Mouse (Mus musculus) left cerebral cortex, adult 18-20 months (tissue): ENCODE data around the gene Gpr162. TPM values are rescaled to one million over a fixed set of nuclear protein-coding genes. Genes with fewer than 3 reads are reported as not detected.
A peak's percentile ranks its signal among the peaks of the same experiment; 100 is the strongest.
"Not testable (repeated sequence)": the region's sequence is repeated elsewhere in the genome, so short reads cannot be mapped to it uniquely, and the experiment has no call there.

Experiments used
- DNase-seq, 2 experiments: peaks; one replicate each; pipeline ENCODE4 v3.0.0; 2021 to 2022; ENCODE audit warnings: low spot score in 2 of 2, mixed read lengths in 1 of 2
- total RNA-seq, 2 experiments: library from RNA; stranded (reverse); gene quantifications; 2 replicates each; pipeline ENCODE4 v1.2.3; 2021

The Gpr162 gene
- total RNA-seq, 2 experiments from 2014 or later: 212 to 232 TPM

DNA sequence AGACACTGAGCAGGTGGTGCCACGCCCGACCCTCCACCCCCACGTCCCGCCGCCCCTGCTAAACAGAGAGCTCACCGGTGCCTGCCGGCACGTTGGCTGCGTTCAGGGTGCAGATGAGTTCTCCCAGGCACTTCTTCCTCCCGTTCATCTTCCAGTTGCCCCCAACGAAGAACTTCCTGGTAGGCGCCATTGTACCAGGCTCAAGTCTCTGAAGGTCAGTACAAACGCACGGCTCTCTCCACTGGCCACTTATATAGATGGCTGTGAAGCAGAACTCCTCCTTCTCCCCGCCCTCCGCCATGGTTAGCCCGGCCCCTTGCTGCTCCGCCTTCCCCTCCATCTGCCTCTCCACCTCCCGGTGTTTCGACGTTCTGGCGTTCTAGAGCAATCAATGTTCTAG, 49.9 kb downstream of the Gpr162 start, which contains the start of gene Tpi1:
Gene Tpi1 (minus strand): TSS at position 364 of the 400 bp plus-strand sequence.
- DNase-seq: peak; percentile 86 to 90

- DNase-seq: peak; percentile 67 to 79
Measured at GRCm38 (mm10) chr6:124813496-124813895, 50.3 kb downstream of the Gpr162 start.

- DNase-seq: no peak
Measured at GRCm38 (mm10) chr6:124812848-124813247, 50.9 kb downstream of the Gpr162 start.

- DNase-seq: no peak
Measured at GRCm38 (mm10) chr6:124811701-124812560, 51.9 kb downstream of the Gpr162 start.

GRCm38 (mm10) chr6:124811403-124811665, 52.4 kb downstream of the Gpr162 start:
- no peak for DNase-seq

- not testable (repeated sequence) for DNase-seq
Measured at GRCm38 (mm10) chr6:124810566-124811402, 53.0 kb downstream of the Gpr162 start.

- DNase-seq: no peak
Measured at GRCm38 (mm10) chr6:124809775-124810538, 53.8 kb downstream of the Gpr162 start.

DNA sequence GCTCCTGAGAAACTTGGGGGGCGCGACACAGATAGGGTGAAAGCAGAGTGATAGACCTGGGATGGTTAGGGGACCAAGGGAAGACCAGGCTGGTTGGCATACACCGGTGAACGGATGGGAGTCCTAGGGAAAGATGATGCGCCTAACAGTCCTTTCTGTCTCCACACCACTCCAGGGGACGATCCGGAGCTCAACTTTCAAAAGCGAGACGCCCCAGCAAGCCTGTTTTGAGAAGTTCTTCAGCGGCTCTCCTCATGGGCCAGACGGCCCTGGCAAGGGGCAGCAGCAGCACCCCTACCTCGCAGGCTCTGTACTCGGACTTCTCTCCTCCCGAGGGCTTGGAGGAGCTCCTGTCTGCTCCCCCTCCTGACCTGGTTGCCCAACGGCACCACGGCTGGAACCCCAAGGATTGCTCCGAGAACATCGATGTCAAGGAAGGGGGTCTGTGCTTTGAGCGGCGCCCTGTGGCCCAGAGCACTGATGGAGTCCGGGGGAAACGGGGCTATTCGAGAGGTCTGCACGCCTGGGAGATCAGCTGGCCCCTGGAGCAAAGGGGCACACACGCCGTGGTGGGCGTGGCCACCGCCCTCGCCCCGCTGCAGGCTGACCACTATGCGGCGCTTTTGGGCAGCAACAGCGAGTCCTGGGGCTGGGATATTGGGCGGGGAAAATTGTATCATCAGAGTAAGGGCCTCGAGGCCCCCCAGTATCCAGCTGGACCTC, 54.6 kb downstream of the Gpr162 start:
- DNase-seq: peak in 1 of 2 experiments; percentile 65

Other genes starting within 250 kb of the Gpr162 start
- under 1 TPM; 0.14 to 0.28 TPM for gene C1s2, start 227.9 kb downstream of the Gpr162 start, total RNA-seq
- gene Lpcat3, start 201.0 kb downstream of the Gpr162 start, total RNA-seq: 10 to 100 TPM; 20.1 to 20.6 TPM
- 10 to 100 TPM; 45.7 to 49.1 TPM for gene Emg1, start 151.8 kb downstream of the Gpr162 start, total RNA-seq
- 100 to 1,000 TPM; 115 to 117 TPM for gene Phb2, start 151.6 kb downstream of the Gpr162 start, total RNA-seq
- gene Ptpn6, start 125.3 kb downstream of the Gpr162 start, total RNA-seq: 1 to 10 TPM; 2.5 to 5.1 TPM
- 100 to 1,000 TPM; 321 to 335 TPM for gene Grcc10, start 122.6 kb downstream of the Gpr162 start, total RNA-seq
- gene Gm45234, start 108.0 kb downstream of the Gpr162 start, total RNA-seq: 1 to 10 TPM in 1 of 2 experiments, not detected in 1; 1.4 TPM
- gene Atn1, start 107.5 kb downstream of the Gpr162 start, total RNA-seq: 100 to 1,000 TPM; 158 to 181 TPM
- gene Eno2, start 94.3 kb downstream of the Gpr162 start, total RNA-seq: 1,000 to 10,000 TPM; 1,066 to 1,067 TPM
- 1 to 10 TPM; 1.0 to 1.1 TPM for gene Lrrc23, start 84.3 kb downstream of the Gpr162 start, total RNA-seq
- 1 to 10 TPM; 4.6 to 5.7 TPM for gene Spsb2, start 55.3 kb downstream of the Gpr162 start, total RNA-seq
- gene Tpi1, start 49.7 kb downstream of the Gpr162 start, total RNA-seq: 100 to 1,000 TPM; 804 to 847 TPM
- 100 to 1,000 TPM; 204 to 208 TPM for gene Usp5, start 34.5 kb downstream of the Gpr162 start, total RNA-seq
- under 1 TPM; 0.23 to 0.42 TPM for gene Cdca3, start 34.4 kb downstream of the Gpr162 start, total RNA-seq
- under 1 TPM in 1 of 2 experiments, not detected in 1; 0.21 TPM for gene Gnb3, start 23.7 kb downstream of the Gpr162 start, total RNA-seq
- gene P3h3, start 6.2 kb downstream of the Gpr162 start, total RNA-seq: 10 to 100 TPM; 23.5 to 30.9 TPM
- gene Cd4, start 24.2 kb upstream of the Gpr162 start, total RNA-seq: 1 to 10 TPM; 4.2 to 8.6 TPM
- 1 to 10 TPM; 2.6 to 3.2 TPM for gene Lag3, start 47.7 kb upstream of the Gpr162 start, total RNA-seq
- 100 to 1,000 TPM; 895 to 902 TPM for gene Ptms, start 56.1 kb upstream of the Gpr162 start, total RNA-seq
- gene Mlf2, start 67.4 kb upstream of the Gpr162 start, total RNA-seq: 100 to 1,000 TPM; 626 to 639 TPM
- gene Cops7a, start 101.6 kb upstream of the Gpr162 start, total RNA-seq: 100 to 1,000 TPM; 168 TPM
- gene Pianp, start 132.7 kb upstream of the Gpr162 start, total RNA-seq: 100 to 1,000 TPM; 194 to 195 TPM
- 10 to 100 TPM; 45.9 to 47.6 TPM for gene Zfp384, start 145.2 kb upstream of the Gpr162 start, total RNA-seq
- 10 to 100 TPM; 50.7 to 51.1 TPM for gene Ing4, start 175.8 kb upstream of the Gpr162 start, total RNA-seq
- 10 to 100 TPM; 11.2 to 14.5 TPM for gene Acrbp, start 185.7 kb upstream of the Gpr162 start, total RNA-seq
- under 1 TPM; 0.58 to 0.68 TPM for gene Lpar5, start 203.9 kb upstream of the Gpr162 start, total RNA-seq
- gene Chd4, start 232.0 kb upstream of the Gpr162 start, total RNA-seq: 100 to 1,000 TPM; 147 to 150 TPM